Mouse (Mus musculus) urinary bladder, adult 2 months (tissue): ENCODE measurements around the gene Rab15. TPM values are rescaled to one million over a fixed set of nuclear protein-coding genes. Genes with fewer than 3 reads are reported as not detected.
"Not testable (repeated sequence)": the region's sequence is repeated elsewhere in the genome, so short reads cannot be mapped to it uniquely, and the experiment has no call there.

Source experiments
- DNase-seq: peaks from one replicate; pipeline ENCODE4 v3.0.0; 2022; ENCODE audit warnings: low spot score
- polyA plus RNA-seq: library from polyadenylated mRNA; depleted of rRNA; stranded (reverse); fragments of >200 nt; gene quantifications from 2 replicates; pipeline ENCODE4 v1.2.3, GENCODE M21; 2012

The Rab15 gene
- polyA plus RNA-seq, 1 experiment, result 68.0 TPM

GRCm38 (mm10) chr12:76818908-76819307 lies 3.8 kb downstream of the Rab15 start:
- DNase-seq, result no peak

- DNase-seq, result no peak
These were observed 4.6 kb downstream of the Rab15 start for GRCm38 (mm10) chr12:76818120-76818519.

GRCm38 (mm10) chr12:76817176-76817575 lies 5.5 kb downstream of the Rab15 start:
- no peak for DNase-seq

GRCm38 (mm10) chr12:76816720-76817119 lies 6.0 kb downstream of the Rab15 start:
- DNase-seq, result no peak

GRCm38 (mm10) chr12:76814120-76814519 lies 8.6 kb downstream of the Rab15 start:
- no peak for DNase-seq

GRCm38 (mm10) chr12:76813543-76813942 lies 9.2 kb downstream of the Rab15 start:
- DNase-seq, result no peak

- no peak for DNase-seq
These were observed 11.7 kb downstream of the Rab15 start for GRCm38 (mm10) chr12:76811006-76811405.

GRCm38 (mm10) chr12:76810491-76810890 lies 12.2 kb downstream of the Rab15 start:
- DNase-seq, result no peak

GRCm38 (mm10) chr12:76807796-76808195 lies 14.9 kb downstream of the Rab15 start:
- no peak for DNase-seq

GRCm38 (mm10) chr12:76805056-76805811 lies 17.5 kb downstream of the Rab15 start:
- DNase-seq, result no peak

- no peak for DNase-seq
These were observed 18.9 kb downstream of the Rab15 start for GRCm38 (mm10) chr12:76803700-76804252.

- DNase-seq, result no peak
These were observed 19.7 kb downstream of the Rab15 start for GRCm38 (mm10) chr12:76803028-76803427.

GRCm38 (mm10) chr12:76798008-76798720 lies 24.5 kb downstream of the Rab15 start:
- no peak for DNase-seq

- DNase-seq, result no peak
These were observed 25.7 kb downstream of the Rab15 start for GRCm38 (mm10) chr12:76796938-76797539.

- DNase-seq, result no peak
These were observed 27.4 kb downstream of the Rab15 start, which contains the start of gene Gpx2 for GRCm38 (mm10) chr12:76795350-76795749. Gpx2 (minus strand) TSS chr12:76795554.

- DNase-seq, result not testable (repeated sequence)
These were observed 30.2 kb downstream of the Rab15 start for GRCm38 (mm10) chr12:76792540-76792939.

GRCm38 (mm10) chr12:76790446-76791084 lies 32.1 kb downstream of the Rab15 start:
- DNase-seq, result no peak

GRCm38 (mm10) chr12:76784056-76784619 lies 38.6 kb downstream of the Rab15 start:
- no peak for DNase-seq

- no peak for DNase-seq
These were observed 41.9 kb downstream of the Rab15 start for GRCm38 (mm10) chr12:76780639-76781468.

- DNase-seq, result no peak
These were observed 42.8 kb downstream of the Rab15 start for GRCm38 (mm10) chr12:76779951-76780350.
